Mouse (Mus musculus): Measurements from ENCODE around the gene Dnhd1. TPM values are rescaled to one million over a fixed set of nuclear protein-coding genes. Genes with fewer than 3 reads are reported as not detected.
"Not testable (repeated sequence)": the region's sequence is repeated elsewhere in the genome, so short reads cannot be mapped to it uniquely, and the experiment has no call there.

The Dnhd1 gene
- total RNA-seq, 4 experiments from 2014 or later = 0.20 to 0.73 (median 0.61) TPM

GRCm38 (mm10) chr7:105740089-105740795 lies 89.6 kb downstream of the Dnhd1 start:
- no peak for DNase-seq (ENCODE audit: low spot score)

GRCm38 (mm10) chr7:105740851-105741250 lies 90.2 kb downstream of the Dnhd1 start:
- no peak for DNase-seq (ENCODE audit: low spot score)

- no peak for DNase-seq (ENCODE audit: low spot score)
Measured at GRCm38 (mm10) chr7:105741978-105742377, 91.4 kb downstream of the Dnhd1 start.

- DNase-seq (ENCODE audit: low spot score) = not testable (repeated sequence)
Measured at GRCm38 (mm10) chr7:105742539-105743215, 92.0 kb downstream of the Dnhd1 start.

GRCm38 (mm10) chr7:105743246-105743925 lies 92.8 kb downstream of the Dnhd1 start:
- DNase-seq (ENCODE audit: low spot score) = not testable (repeated sequence)

- peak; percentile 81 for DNase-seq (ENCODE audit: low spot score)
Measured at GRCm38 (mm10) chr7:105743926-105744590, 93.4 kb downstream of the Dnhd1 start, which contains the start of gene Taf10. Taf10 (minus strand) TSS chr7:105744361.

- DNase-seq (ENCODE audit: low spot score) = no peak
Measured at GRCm38 (mm10) chr7:105747776-105748175, 97.1 kb downstream of the Dnhd1 start.

GRCm38 (mm10) chr7:105751491-105752433 lies 101.1 kb downstream of the Dnhd1 start, which contains the start of gene Tpp1:
Tpp1 (minus strand) TSS chr7:105752235.
- peak; percentile 94 for DNase-seq (ENCODE audit: low spot score)

GRCm38 (mm10) chr7:105752716-105753115 lies 102.1 kb downstream of the Dnhd1 start:
- DNase-seq (ENCODE audit: low spot score) = no peak

GRCm38 (mm10) chr7:105753281-105753680 lies 102.7 kb downstream of the Dnhd1 start:
- DNase-seq (ENCODE audit: low spot score) = no peak

- DNase-seq (ENCODE audit: low spot score) = no peak
Measured at GRCm38 (mm10) chr7:105761813-105762484, 111.3 kb downstream of the Dnhd1 start.

- DNase-seq (ENCODE audit: low spot score) = no peak
Measured at GRCm38 (mm10) chr7:105762517-105763270, 112.1 kb downstream of the Dnhd1 start.

GRCm38 (mm10) chr7:105764331-105764730 lies 113.7 kb downstream of the Dnhd1 start:
- no peak for DNase-seq (ENCODE audit: low spot score)

GRCm38 (mm10) chr7:105767729-105768165 lies 117.1 kb downstream of the Dnhd1 start:
- DNase-seq (ENCODE audit: low spot score) = peak; percentile 31

- peak; percentile 52 for DNase-seq (ENCODE audit: low spot score)
Measured at GRCm38 (mm10) chr7:105769959-105770358, 119.3 kb downstream of the Dnhd1 start.

Data from heart, adult 8-10 months (tissue).